Mouse (Mus musculus) MEL (cell line): ENCODE measurements around the gene Rnf144b. TPM values are rescaled to one million over a fixed set of nuclear protein-coding genes. Genes with fewer than 3 reads are reported as not detected.

Experiments used
- DNase-seq: peaks from one replicate; pipeline ENCODE4 v3.0.0; 2011; ENCODE audit warnings: low read depth, low spot score
- H3K27ac ChIP-seq: 2 replicates; pipeline ENCODE4 v1.5.1; 2012; ENCODE audit warnings: low read depth, mild to moderate bottlenecking, control low read depth, low read length, moderate library complexity; ENCODE audit not compliant: control insufficient read depth
- H3K27me3 ChIP-seq, 2 experiments: fragments of 150-350 bp in 1 of 2; sonication (generic) in 1 of 2; 2 replicates each; pipeline ENCODE4 v1.6.1; 2012; ENCODE audit warnings: low read length in 2 of 2, mild to moderate bottlenecking in 2 of 2, improper control_type of control experiment in 1 of 2, moderate library complexity in 1 of 2; ENCODE audit not compliant: insufficient read depth in 2 of 2, control insufficient read depth in 1 of 2
- H3K36me3 ChIP-seq, 2 experiments: 2 replicates each; pipeline ENCODE4 v1.6.1; 2012 to 2014; ENCODE audit warnings: low read length in 2 of 2, improper control_type of control experiment in 1 of 2, inconsistent platforms in 1 of 2, mild to moderate bottlenecking in 1 of 2; ENCODE audit not compliant: insufficient read depth in 2 of 2, control insufficient read depth in 1 of 2
- H3K4me1 ChIP-seq, 2 experiments: fragments of 150-350 bp in 1 of 2; sonication (generic) in 1 of 2; 2 replicates each; pipeline ENCODE4 v1.6.1; 2012; ENCODE audit warnings: low read length in 2 of 2, improper control_type of control experiment in 1 of 2, mild to moderate bottlenecking in 1 of 2; ENCODE audit not compliant: insufficient read depth in 2 of 2, control insufficient read depth in 1 of 2
- H3K4me3 ChIP-seq, 2 experiments: fragments of 150-350 bp in 1 of 2; sonication (generic) in 1 of 2; 2 replicates each; pipeline ENCODE4 v1.5.1; 2012; ENCODE audit warnings: low read depth in 2 of 2, low read length in 2 of 2, mild to moderate bottlenecking in 2 of 2, moderate library complexity in 2 of 2, control low read depth in 1 of 2, improper control_type of control experiment in 1 of 2; ENCODE audit not compliant: control insufficient read depth in 1 of 2, insufficient read depth in 1 of 2
- H3K79me2 ChIP-seq: 2 replicates; pipeline ENCODE4 v1.6.1; 2012; ENCODE audit warnings: mild to moderate bottlenecking, low read length, moderate library complexity; ENCODE audit not compliant: control insufficient read depth, poor library complexity, insufficient read depth
- H3K9ac ChIP-seq: 2 replicates; pipeline ENCODE4 v1.6.1; 2012; ENCODE audit warnings: low read depth, mild to moderate bottlenecking, control low read depth, low read length, moderate library complexity; ENCODE audit not compliant: control insufficient read depth, poor library complexity, severe bottlenecking
- H3K9me3 ChIP-seq: fragments of 150-350 bp; sonication (generic); replicated peaks from 2 replicates; pipeline ENCODE4 v1.6.1; 2012; ENCODE audit warnings: mild to moderate bottlenecking, low read length, improper control_type of control experiment, moderate library complexity; ENCODE audit not compliant: insufficient read depth
- CHD2 ChIP-seq: IDR thresholded peaks from 2 replicates; pipeline ENCODE4 v1.6.1; 2011; ENCODE audit warnings: low read length, improper control_type of control experiment
- CTCF ChIP-seq, 3 experiments: IDR thresholded peaks in 2 of 3; conservative IDR thresholded peaks in 1 of 3; 2 replicates each; pipeline ENCODE4 v1.5.1; 2011 to 2012; ENCODE audit warnings: low read length in 3 of 3, low read depth in 2 of 3, mild to moderate bottlenecking in 2 of 3, improper control_type of control experiment in 1 of 3, inconsistent platforms in 1 of 3, mixed read lengths in 1 of 3, moderate library complexity in 1 of 3; ENCODE audit not compliant: control insufficient read depth in 1 of 3, insufficient read depth in 1 of 3, poor library complexity in 1 of 3, severe bottlenecking in 1 of 3
- EP300 ChIP-seq, 2 experiments: IDR thresholded peaks; 2 replicates each; pipeline ENCODE4 v1.6.1; 2011; ENCODE audit warnings: improper control_type of control experiment in 2 of 2, low read length in 2 of 2, low read depth in 1 of 2, mild to moderate bottlenecking in 1 of 2
- GABPA ChIP-seq: IDR thresholded peaks from 2 replicates; pipeline ENCODE4 v1.6.1; 2012; ENCODE audit warnings: low read depth, mild to moderate bottlenecking, inconsistent platforms, low read length, improper control_type of control experiment, moderate library complexity
- JUND ChIP-seq: IDR thresholded peaks from 2 replicates; pipeline ENCODE4 v1.6.1; 2011; ENCODE audit warnings: low read depth, mild to moderate bottlenecking, improper control_type of control experiment, low read length
- KAT2A ChIP-seq: conservative IDR thresholded peaks from 2 replicates; pipeline ENCODE4 v1.6.1; 2012; ENCODE audit warnings: low read depth, low read length, improper control_type of control experiment, inconsistent platforms
- MAFK ChIP-seq: IDR thresholded peaks from 2 replicates; pipeline ENCODE4 v1.6.1; 2011; ENCODE audit warnings: low read depth, mild to moderate bottlenecking, low read length, improper control_type of control experiment, borderline replicate concordance
- MAX ChIP-seq: IDR thresholded peaks from 2 replicates; pipeline ENCODE4 v1.6.1; 2011; ENCODE audit warnings: low read length, improper control_type of control experiment
- MEF2A ChIP-seq: IDR thresholded peaks from 2 replicates; pipeline ENCODE4 v1.6.1; 2014; ENCODE audit warnings: low read depth, mild to moderate bottlenecking, inconsistent platforms, low read length, improper control_type of control experiment; ENCODE audit not compliant: poor library complexity, insufficient replicate concordance, severe bottlenecking; ENCODE audit errors: extremely low read depth
- MXI1 ChIP-seq: IDR thresholded peaks from 2 replicates; pipeline ENCODE4 v1.6.1; 2011; ENCODE audit warnings: mild to moderate bottlenecking, low read depth, low read length, improper control_type of control experiment
- MYC ChIP-seq: IDR thresholded peaks from 2 replicates; pipeline ENCODE4 v1.6.1; 2011; ENCODE audit warnings: low read depth, mild to moderate bottlenecking, low read length, improper control_type of control experiment, moderate library complexity
- NELFE ChIP-seq: IDR thresholded peaks from 2 replicates; pipeline ENCODE4 v1.6.1; 2011; ENCODE audit warnings: low read depth, low read length, improper control_type of control experiment
- NRF1 ChIP-seq: IDR thresholded peaks from 2 replicates; pipeline ENCODE4 v1.6.1; 2014; ENCODE audit warnings: low read depth, mild to moderate bottlenecking, inconsistent platforms, low read length, improper control_type of control experiment, moderate library complexity; ENCODE audit not compliant: poor library complexity, insufficient read depth, severe bottlenecking
- POLR2A ChIP-seq, 2 experiments: IDR thresholded peaks; 2 replicates each; pipeline ENCODE4 v1.6.1; 2011 to 2012; ENCODE audit warnings: low read length in 2 of 2, mild to moderate bottlenecking in 2 of 2, control low read depth in 1 of 2, improper control_type of control experiment in 1 of 2, low read depth in 1 of 2, moderate library complexity in 1 of 2; ENCODE audit not compliant: control insufficient read depth in 1 of 2, insufficient read depth in 1 of 2, poor library complexity in 1 of 2
- POLR2AphosphoS5 ChIP-seq: IDR thresholded peaks from 2 replicates; pipeline ENCODE4 v1.6.1; 2012; ENCODE audit warnings: low read depth, borderline replicate concordance, mild to moderate bottlenecking, inconsistent platforms, low read length, moderate library complexity, mixed read lengths
- RCOR1 ChIP-seq: IDR thresholded peaks from 2 replicates; pipeline ENCODE4 v1.6.1; 2012; ENCODE audit warnings: low read depth, mild to moderate bottlenecking, inconsistent platforms, low read length, improper control_type of control experiment
- SIN3A ChIP-seq: IDR thresholded peaks from 2 replicates; pipeline ENCODE4 v1.6.1; 2012; ENCODE audit warnings: low read length, improper control_type of control experiment, inconsistent platforms
- TAL1 ChIP-seq: IDR thresholded peaks from 2 replicates; pipeline ENCODE4 v1.6.1; 2012; ENCODE audit warnings: mild to moderate bottlenecking, inconsistent platforms, low read length, moderate library complexity, mixed read lengths
- TCF12 ChIP-seq: IDR thresholded peaks from 2 replicates; pipeline ENCODE4 v1.6.1; 2014; ENCODE audit warnings: low read depth, mild to moderate bottlenecking, inconsistent platforms, low read length, improper control_type of control experiment, moderate library complexity
- UBTF ChIP-seq: IDR thresholded peaks from 2 replicates; pipeline ENCODE4 v1.6.1; 2012; ENCODE audit warnings: low read depth, mild to moderate bottlenecking, inconsistent platforms, low read length, improper control_type of control experiment, moderate library complexity, borderline replicate concordance; ENCODE audit not compliant: insufficient read depth
- USF1 ChIP-seq: IDR thresholded peaks from 2 replicates; pipeline ENCODE4 v1.6.1; 2014; ENCODE audit warnings: low read depth, mild to moderate bottlenecking, inconsistent platforms, low read length, improper control_type of control experiment, moderate library complexity
- ZNF384 ChIP-seq: IDR thresholded peaks from 2 replicates; pipeline ENCODE4 v1.6.1; 2012; ENCODE audit warnings: low read depth, mild to moderate bottlenecking, inconsistent platforms, low read length, improper control_type of control experiment
- polyA plus RNA-seq, 2 experiments: library from polyadenylated mRNA; stranded (reverse) in 1 of 2; unstranded in 1 of 2; fragments of >175 nt in 1 of 2; fragments of >200 nt in 1 of 2; gene quantifications; 2 replicates each; pipeline versions ENCODE4 v1.2.1 to v1.2.4; 2012; ENCODE audit warnings: low replicate concordance in 2 of 2, low read depth in 1 of 2; ENCODE audit not compliant: insufficient read length in 2 of 2, insufficient read depth in 1 of 2, missing spikeins in 1 of 2
- total RNA-seq: library from RNA; depleted of rRNA; stranded (reverse); fragments of 300-350 nt; gene quantifications from 2 replicates; pipeline ENCODE4 v1.2.3, GENCODE M21; 2012

The Rnf144b gene
- total and polyA plus RNA-seq, 3 experiments, result not detected

DNA sequence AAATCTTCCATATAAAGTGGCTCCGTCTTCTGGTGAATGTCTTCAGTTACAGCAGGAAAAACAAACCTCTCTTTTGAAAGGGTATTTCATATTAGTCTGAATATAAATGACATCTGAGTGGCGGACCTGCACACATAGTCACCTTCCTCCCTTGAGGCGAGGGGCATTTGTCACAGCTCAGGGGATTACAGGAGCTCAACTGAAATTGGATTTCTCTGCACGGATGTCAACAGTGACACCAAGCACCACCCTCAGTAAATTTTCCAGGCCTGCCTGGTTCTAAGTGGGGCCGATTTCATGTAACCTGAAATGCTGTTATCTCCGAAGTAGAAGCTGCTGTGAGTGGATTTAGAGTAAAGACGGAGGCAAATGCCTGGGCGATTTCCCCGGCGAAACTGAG, 124.0 kb downstream of the Rnf144b start:
- no peaks in the 10 kb centered on the region for H3K4me1 ChIP-seq
- no peaks in the 10 kb centered on the region for H3K9me3 ChIP-seq
- H3K4me3 ChIP-seq, result no peak overlapping the region
- no peaks in the 10 kb centered on the region for H3K79me2 ChIP-seq
- H3K27ac ChIP-seq, result no peak overlapping the region
- no peak overlapping the region for H3K9ac ChIP-seq
- TF ChIP-seq CTCF (IDR thresholded peaks at IDR 0.05 in 2 of 3, conservative IDR thresholded peaks at IDR 0.05 in 1 of 3; ENCODE audit: control insufficient read depth in 1 of 3, insufficient read depth in 1 of 3, low read depth in 2 of 3, low read length in 3 of 3, poor library complexity in 1 of 3, severe bottlenecking in 1 of 3), result no peak
- no peak for TF ChIP-seq NRF1
- TF ChIP-seq GABPA, result no peak
- no peak for TF ChIP-seq TCF12
- TF ChIP-seq POLR2A (IDR thresholded peaks at IDR 0.05; ENCODE audit: control insufficient read depth in 1 of 2, insufficient read depth in 1 of 2, low read depth in 1 of 2, low read length in 2 of 2, poor library complexity in 1 of 2), result no peak
- TF ChIP-seq MAX, result no peak
- no peak for TF ChIP-seq MXI1
- DNase-seq, result no peak
- H3K36me3 ChIP-seq, result no peaks in the 10 kb centered on the region
- H3K27me3 ChIP-seq, result no peaks in the 10 kb centered on the region

DNA sequence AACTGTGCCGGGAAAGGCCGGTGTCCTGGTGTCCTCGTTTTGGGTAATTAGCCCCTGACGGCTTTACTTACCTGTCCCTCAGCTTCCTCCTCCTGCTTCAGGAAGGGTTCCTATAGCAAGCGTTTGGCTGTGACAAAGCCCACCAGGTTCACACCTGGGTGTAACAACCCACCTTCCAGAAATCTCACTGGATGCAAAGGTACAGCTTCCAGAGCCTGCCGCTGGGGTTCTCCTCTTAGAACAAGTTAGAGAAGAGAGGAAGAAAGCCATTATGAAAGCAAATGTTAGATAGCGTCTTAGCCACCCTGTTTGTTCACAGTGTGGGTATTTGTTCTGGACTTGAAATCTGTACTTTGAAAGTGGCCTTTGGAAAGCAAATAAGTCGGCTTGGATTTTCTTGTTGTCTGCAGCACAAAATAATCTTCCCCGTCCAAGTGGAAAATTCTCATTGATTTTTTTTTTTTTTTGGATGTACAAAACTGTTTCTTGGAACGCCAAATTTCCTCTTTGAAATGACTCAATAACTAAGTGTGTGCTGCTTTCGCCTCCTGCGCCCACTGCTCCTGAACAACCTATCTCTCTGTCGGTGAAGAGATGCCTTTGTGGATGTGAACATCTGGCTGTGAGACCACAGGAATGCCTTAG, 124.8 kb downstream of the Rnf144b start:
- no peak overlapping the region for H3K27ac ChIP-seq
- TF ChIP-seq GABPA (no peak), ZNF384 (no peak), TAL1 (no peak), CTCF (IDR thresholded peaks at IDR 0.05 in 2 of 3, conservative IDR thresholded peaks at IDR 0.05 in 1 of 3; ENCODE audit: control insufficient read depth in 1 of 3, insufficient read depth in 1 of 3, low read depth in 2 of 3, low read length in 3 of 3, poor library complexity in 1 of 3, severe bottlenecking in 1 of 3) (no peak), MXI1 (no peak), POLR2AphosphoS5 (no peak), USF1 (no peak), UBTF (no peak), CHD2 (no peak), RCOR1 (no peak), TCF12 (no peak), MEF2A (no peak), NELFE (no peak), MYC (no peak), JUND (no peak), MAX (no peak), MAFK (no peak), SIN3A (no peak), KAT2A (no peak), EP300 (IDR thresholded peaks at IDR 0.05; ENCODE audit: low read depth in 1 of 2, low read length in 2 of 2) (no peak)
- H3K4me1 ChIP-seq, result no peaks in the 10 kb centered on the region
- H3K27me3 ChIP-seq, result no peaks in the 10 kb centered on the region
- no peak overlapping the region for H3K4me3 ChIP-seq
- no peaks in the 10 kb centered on the region for H3K36me3 ChIP-seq
- H3K9ac ChIP-seq, result no peak overlapping the region
- H3K9me3 ChIP-seq, result no peaks in the 10 kb centered on the region
- DNase-seq, result no peak
- H3K79me2 ChIP-seq, result no peaks in the 10 kb centered on the region
